Mouse (Mus musculus) ES-E14 (cell line): ENCODE measurements around the gene Pan2. TPM values are rescaled to one million over a fixed set of nuclear protein-coding genes. Genes with fewer than 3 reads are reported as not detected.

Experiments used
- DNase-seq: peaks from one replicate; pipeline ENCODE4 v3.0.0-alpha.2; 2013; ENCODE audit warnings: low read depth, low spot score
- H3K27ac ChIP-seq: 2 replicates; pipeline ENCODE4 v1.5.1; 2012; ENCODE audit warnings: low read depth, mild to moderate bottlenecking, low read length, moderate library complexity, mixed read lengths; ENCODE audit not compliant: poor library complexity, insufficient read depth, severe bottlenecking
- H3K36me3 ChIP-seq: 2 replicates; pipeline ENCODE4 v1.6.1; 2012; ENCODE audit warnings: mild to moderate bottlenecking, low read length, moderate library complexity, mixed read lengths; ENCODE audit not compliant: control insufficient read depth, poor library complexity, insufficient read depth, severe bottlenecking
- H3K4me1 ChIP-seq, 2 experiments: fragments of 150-350 bp in 1 of 2; sonication (generic) in 1 of 2; 2 replicates each; pipeline ENCODE4 v1.6.1; 2012; ENCODE audit warnings: low read length in 2 of 2, mild to moderate bottlenecking in 1 of 2, mixed read lengths in 1 of 2; ENCODE audit not compliant: control insufficient read depth in 2 of 2, insufficient read depth in 2 of 2, poor library complexity in 1 of 2
- H3K4me3 ChIP-seq, 2 experiments: fragments of 150-350 bp in 1 of 2; sonication (generic) in 1 of 2; 2 replicates each; pipeline ENCODE4 v1.5.1; 2012; ENCODE audit warnings: low read length in 2 of 2, low read depth in 1 of 2, mild to moderate bottlenecking in 1 of 2, mixed read lengths in 1 of 2; ENCODE audit not compliant: insufficient read depth in 1 of 2, poor library complexity in 1 of 2, severe bottlenecking in 1 of 2
- H3K9ac ChIP-seq: 2 replicates; pipeline ENCODE4 v1.6.1; 2012; ENCODE audit warnings: low read depth, mild to moderate bottlenecking, low read length, mixed read lengths; ENCODE audit not compliant: poor library complexity, insufficient read depth, severe bottlenecking
- H3K9me3 ChIP-seq: fragments of 150-350 bp; sonication (generic); 2 replicates; pipeline ENCODE4 v1.6.1; 2012; ENCODE audit warnings: low read depth, mild to moderate bottlenecking, low read length; ENCODE audit not compliant: control insufficient read depth, insufficient read depth
- CHD2 ChIP-seq: IDR thresholded peaks from 2 replicates; pipeline ENCODE4 v1.6.1; 2014; ENCODE audit warnings: mild to moderate bottlenecking, low read depth, low read length, inconsistent platforms
- HCFC1 ChIP-seq: IDR thresholded peaks from 2 replicates; pipeline ENCODE4 v1.6.1; 2012; ENCODE audit warnings: low read length, inconsistent platforms, borderline replicate concordance; ENCODE audit not compliant: insufficient read depth
- MAFK ChIP-seq: IDR thresholded peaks from 2 replicates; pipeline ENCODE4 v1.6.1; 2014; ENCODE audit warnings: mild to moderate bottlenecking, low read depth, low read length, inconsistent platforms; ENCODE audit not compliant: insufficient read depth
- ZC3H11A ChIP-seq: IDR thresholded peaks from 2 replicates; pipeline ENCODE4 v1.6.1; 2012; ENCODE audit warnings: low read depth, mild to moderate bottlenecking, inconsistent platforms, low read length, borderline replicate concordance
- ZNF384 ChIP-seq: IDR thresholded peaks from 2 replicates; pipeline ENCODE4 v1.6.1; 2012; ENCODE audit warnings: low read depth, low read length, inconsistent platforms
- in situ Hi-C, 2 experiments: fragments of 600-800 bp; cut with MboI; formaldehyde crosslinking; loops; one replicate each; pipeline ENCODE4 v1.15.1; 2025; ENCODE audit warnings: low sequenced_read_pairs in 2 of 2, inconsistent platforms in 1 of 2; ENCODE audit not compliant: unreplicated experiment in 2 of 2
- total RNA-seq: library from RNA; depleted of rRNA; stranded (reverse); fragments of 300-350 nt; gene quantifications from 2 replicates; pipeline ENCODE4 v1.2.3, GENCODE M21; 2012

The Pan2 gene
- total RNA-seq, 1 experiment, result 21.9 TPM

DNA sequence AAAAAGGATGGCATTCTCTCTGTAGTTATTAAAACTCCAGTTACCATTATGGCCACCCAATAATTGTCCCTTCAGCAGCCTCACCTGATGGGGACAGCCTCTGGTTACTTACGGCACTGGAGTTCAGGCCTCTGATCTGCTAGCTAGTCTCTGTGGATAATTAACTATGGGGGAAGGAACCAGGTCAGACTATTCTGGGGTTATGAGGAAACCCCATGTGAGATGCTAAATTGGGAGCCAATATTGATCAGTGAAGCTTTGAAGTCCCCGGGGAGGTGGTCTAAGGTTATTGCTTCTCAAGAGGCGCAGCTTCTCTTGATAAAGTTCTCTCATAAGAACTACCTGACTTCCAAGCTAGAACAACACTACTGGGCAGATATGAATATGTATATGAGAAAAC lies 33.1 kb downstream of the Pan2 start:
- DNase-seq, result no peak
- in situ Hi-C loops, result no loop called here
- Histone ChIP-seq H3K9ac (no peak overlapping the region), H3K36me3 (peaks cover 2% of the 10 kb centered on the region; the same call in 1 of the 2 replicates), H3K4me3 (no peak overlapping the region), H3K9me3 (no peaks in the 10 kb centered on the region), H3K27ac (no peak overlapping the region), H3K4me1 (peaks cover 2 to 4% of the 10 kb centered on the region in 2 experiments; a peak in 1 of 4 replicates)
- TF ChIP-seq HCFC1, result no peak
- TF ChIP-seq ZNF384, result no peak
- no peak for TF ChIP-seq MAFK
- no peak for TF ChIP-seq ZC3H11A
- no peak for TF ChIP-seq CHD2

DNA sequence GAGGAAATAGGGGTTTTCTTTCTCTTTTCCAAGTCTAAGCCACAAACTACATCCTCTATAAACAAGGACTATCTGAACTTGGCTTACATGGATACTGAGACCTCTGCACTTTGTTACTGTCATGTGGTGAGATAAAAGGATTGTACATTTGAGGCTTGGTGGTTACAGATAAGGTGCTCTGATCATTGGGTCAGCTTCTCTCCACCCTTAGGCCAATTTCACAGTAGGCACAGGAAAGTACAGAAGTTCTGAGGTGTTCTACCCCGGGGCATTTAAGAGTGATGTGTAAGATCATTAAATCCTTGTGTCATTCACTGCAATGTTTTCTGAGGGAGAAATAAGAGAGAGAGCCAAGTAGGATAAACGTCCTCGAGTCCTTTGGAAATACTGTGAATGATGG lies 33.5 kb downstream of the Pan2 start:
- Histone ChIP-seq H3K4me1 (peaks cover 2 to 4% of the 10 kb centered on the region in 2 experiments; a peak in 1 of 4 replicates), H3K27ac (no peak overlapping the region), H3K4me3 (no peak overlapping the region; a peak in 1 of 4 replicates), H3K36me3 (peaks cover 4% of the 10 kb centered on the region; the same call in 1 of the 2 replicates), H3K9me3 (no peaks in the 10 kb centered on the region), H3K9ac (no peak overlapping the region)
- in situ Hi-C loops, result no loop called here
- no peak for DNase-seq
- TF ChIP-seq CHD2 (no peak), HCFC1 (no peak), ZNF384 (no peak), ZC3H11A (no peak), MAFK (no peak)

DNA sequence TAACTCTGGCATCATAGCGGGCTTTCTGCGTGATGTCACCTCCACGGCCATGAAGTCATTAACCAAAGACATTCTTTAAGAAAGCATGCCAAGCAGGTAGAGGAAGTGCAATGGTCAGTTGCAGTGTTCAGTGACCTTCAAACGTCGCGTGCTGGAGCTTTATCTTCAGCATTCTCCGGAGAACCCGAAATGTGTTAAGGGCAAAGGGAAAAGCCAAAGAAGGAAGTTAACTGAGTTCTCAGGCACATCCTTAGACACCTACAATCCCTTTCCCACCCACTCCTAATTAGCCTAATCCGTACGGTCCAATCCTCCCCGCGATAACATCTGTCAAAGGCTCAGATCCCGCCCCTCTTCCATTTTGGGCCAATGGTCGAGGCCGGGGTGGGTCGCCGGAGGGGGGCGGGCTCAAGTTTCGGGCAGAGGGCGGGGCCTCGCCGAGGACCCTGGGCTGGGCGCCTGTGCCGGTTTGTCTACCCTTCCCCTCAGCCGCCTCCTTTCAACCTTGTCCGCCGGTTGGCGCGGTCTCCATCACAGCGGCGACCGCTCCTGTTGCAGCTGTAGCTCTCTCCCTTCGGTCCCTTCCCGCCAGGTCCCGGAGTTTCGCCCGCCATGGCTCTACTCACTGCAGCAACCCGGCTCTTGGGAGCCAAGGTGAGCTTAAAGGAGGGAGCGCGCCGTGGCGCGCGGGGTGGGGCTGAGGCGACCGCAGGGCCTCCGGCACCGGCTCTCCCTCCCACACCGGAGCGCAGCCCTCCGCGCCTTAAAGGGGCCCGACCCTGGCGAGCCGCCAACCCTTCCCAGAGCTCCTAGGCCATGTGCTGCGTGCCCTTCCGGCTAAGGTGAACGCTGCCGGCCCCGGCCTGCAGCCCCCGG lies 34.4 kb downstream of the Pan2 start, which contains the start of gene Cs:
Cs (plus strand) TSS at position 429 of the 876 bp plus-strand sequence.
- TF ChIP-seq CHD2 (peak; percentile 42; the same call in 1 of the 2 replicates), ZC3H11A (no peak)
- peak within 1 kb of the TSS; percentile 99 for H3K9ac ChIP-seq
- peak within 1 kb of the TSS; percentile 100 for H3K4me3 ChIP-seq
- H3K27ac ChIP-seq, result peak within 1 kb of the TSS; percentile 92
- peak; percentile 96 for DNase-seq
- H3K9me3 ChIP-seq, result no peaks in the 10 kb centered on the region
- peaks cover 4% of the 10 kb centered on the region; the same call in 1 of the 2 replicates for H3K36me3 ChIP-seq
- in situ Hi-C loops, result no loop called here
- H3K4me1 ChIP-seq, result peaks cover 2 to 4% of the 10 kb centered on the region in 2 experiments; a peak in 1 of 4 replicates

DNA sequence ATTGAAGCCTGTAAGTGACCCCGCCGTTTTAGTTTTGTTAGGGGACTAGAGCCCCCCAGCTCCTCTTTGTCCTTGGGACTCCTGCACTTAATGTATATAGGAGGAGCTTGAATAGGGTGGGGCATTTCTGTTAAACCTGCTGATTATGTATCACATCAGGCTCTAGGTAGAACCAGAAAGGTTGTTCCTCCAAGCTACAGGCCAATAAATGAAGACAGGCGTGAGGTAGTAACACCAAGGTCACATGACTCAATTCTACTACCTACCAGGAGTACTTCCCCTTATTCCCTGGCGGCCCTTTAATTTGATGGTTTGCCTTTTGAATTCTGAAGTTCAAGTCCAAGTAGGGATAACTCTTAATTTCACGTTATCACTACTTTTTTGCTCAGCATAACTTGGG lies 35.3 kb downstream of the Pan2 start:
- Histone ChIP-seq H3K9me3 (no peaks in the 10 kb centered on the region), H3K9ac (peak overlapping the region; percentile 99), H3K36me3 (peaks cover 4% of the 10 kb centered on the region; the same call in 1 of the 2 replicates), H3K4me1 (peaks cover 2 to 4% of the 10 kb centered on the region in 2 experiments; a peak in 1 of 4 replicates), H3K27ac (peak overlapping the region; percentile 92; the same call in 1 of the 2 replicates), H3K4me3 (peak overlapping the region; percentile 100)
- in situ Hi-C loops, result no loop called here
- DNase-seq, result no peak
- TF ChIP-seq HCFC1, result no peak
- no peak for TF ChIP-seq MAFK
- no peak for TF ChIP-seq ZNF384
- no peak for TF ChIP-seq ZC3H11A
- no peak for TF ChIP-seq CHD2
